Mouse (Mus musculus) A20 (cell line): ENCODE measurements around the gene Cep41.

Experiments used
- DNase-seq: peaks from one replicate; pipeline ENCODE4 v3.0.0-alpha.2; 2011; ENCODE audit warnings: low read depth, low spot score

Cep41 gene

DNA sequence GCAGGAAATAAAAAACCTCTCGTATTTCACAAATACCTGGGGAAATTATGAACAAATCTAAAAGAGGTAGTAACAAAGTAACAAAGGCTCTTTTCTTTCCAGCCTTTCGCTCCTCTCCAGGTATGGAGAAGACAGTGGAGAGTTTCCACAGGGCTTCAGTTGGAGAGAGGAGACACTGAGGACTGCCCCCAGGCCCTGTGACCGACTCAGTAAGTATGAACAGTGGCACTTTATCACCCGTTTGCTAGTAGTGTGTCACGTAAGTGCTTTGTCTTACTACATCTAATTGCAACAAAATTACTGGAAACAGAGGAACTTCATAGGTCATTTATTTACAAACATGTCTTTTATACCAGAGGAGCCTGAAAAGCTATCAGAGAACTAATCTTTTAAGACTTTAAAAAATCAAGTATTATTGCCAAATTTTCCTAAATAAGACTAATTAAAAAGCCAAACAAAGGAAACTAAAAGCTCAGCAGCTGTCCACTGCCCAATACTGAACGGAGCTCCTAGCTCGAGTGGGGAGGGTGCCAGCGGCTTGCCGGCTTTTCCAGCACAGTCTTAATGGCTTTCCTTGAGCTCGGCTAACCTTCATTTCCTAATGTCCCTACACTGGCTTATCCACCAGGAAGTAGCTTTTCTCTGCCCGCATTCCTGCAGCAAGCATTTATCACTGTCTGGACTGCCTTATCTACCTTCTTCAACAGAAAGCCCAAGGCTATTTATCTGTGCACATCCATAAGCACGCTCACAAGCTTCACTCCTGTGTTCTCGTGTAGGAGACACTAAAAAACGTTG is 19.6 kb downstream of the Cep41 start:
- no peak for DNase-seq

DNA sequence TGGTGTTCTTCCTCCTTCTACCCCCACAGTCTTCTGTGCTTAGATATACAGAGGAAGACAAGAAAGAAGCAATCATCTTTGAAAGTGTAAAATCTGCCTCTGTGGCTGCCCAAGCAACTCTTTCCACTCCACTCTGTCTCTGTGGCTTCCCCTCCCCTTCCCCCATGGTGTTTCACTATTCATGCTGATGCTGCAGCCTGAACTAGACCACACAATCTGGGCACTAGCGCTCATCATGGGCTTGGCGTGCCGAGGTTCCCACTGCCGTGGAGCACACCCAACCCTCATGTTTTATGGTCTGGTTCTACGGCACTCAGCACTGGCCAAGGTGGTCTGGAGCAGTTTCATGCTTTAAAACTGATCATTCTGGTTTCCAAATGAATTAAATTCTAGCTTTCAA is 21.9 kb downstream of the Cep41 start:
- no peak for DNase-seq

- no peak for DNase-seq
Measured at GRCm38 (mm10) chr6:30667585-30667984, 26.0 kb downstream of the Cep41 start.

GRCm38 (mm10) chr6:30666043-30666442 is 27.5 kb downstream of the Cep41 start:
- DNase-seq: no peak

GRCm38 (mm10) chr6:30665296-30665695 is 28.3 kb downstream of the Cep41 start:
- no peak for DNase-seq

DNA sequence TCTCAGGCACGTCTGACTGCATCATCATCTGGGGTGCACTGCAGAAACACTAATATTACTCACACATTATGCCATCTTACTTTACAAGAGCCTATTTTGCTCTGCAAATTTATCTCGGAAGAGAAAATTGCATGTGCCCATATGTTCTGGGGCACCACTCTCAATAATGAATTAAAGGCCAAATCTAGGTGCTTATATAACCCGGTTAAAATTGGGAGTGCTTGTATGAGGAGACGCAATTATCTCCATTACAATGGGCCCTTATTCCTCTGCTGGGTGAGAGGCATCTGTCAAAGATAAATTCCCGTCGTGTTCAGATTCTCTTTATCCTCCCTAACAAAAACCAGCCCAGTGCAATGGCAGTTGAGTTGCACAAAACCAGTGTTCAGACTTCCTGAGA is 28.8 kb downstream of the Cep41 start:
- no peak for DNase-seq

DNA sequence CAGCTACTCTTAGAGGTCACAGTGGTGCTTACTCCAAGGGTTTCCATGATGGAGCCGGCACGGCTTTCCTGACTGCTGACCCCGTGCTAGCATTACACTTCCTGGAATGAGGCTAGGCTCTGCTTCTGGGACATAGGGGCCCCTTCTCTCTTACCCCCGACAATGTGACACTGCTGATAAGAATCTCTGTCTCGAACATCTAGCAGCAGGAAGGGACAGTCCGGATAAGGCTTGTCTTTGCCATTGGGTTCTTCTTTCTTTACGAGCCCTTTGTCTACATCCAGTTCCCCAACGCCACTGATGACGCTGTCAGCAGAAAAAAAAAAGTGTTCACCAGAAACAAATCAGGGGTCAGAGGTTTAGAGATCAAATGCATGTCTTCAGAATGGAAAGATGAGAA is 34.9 kb downstream of the Cep41 start:
- DNase-seq: no peak

DNA sequence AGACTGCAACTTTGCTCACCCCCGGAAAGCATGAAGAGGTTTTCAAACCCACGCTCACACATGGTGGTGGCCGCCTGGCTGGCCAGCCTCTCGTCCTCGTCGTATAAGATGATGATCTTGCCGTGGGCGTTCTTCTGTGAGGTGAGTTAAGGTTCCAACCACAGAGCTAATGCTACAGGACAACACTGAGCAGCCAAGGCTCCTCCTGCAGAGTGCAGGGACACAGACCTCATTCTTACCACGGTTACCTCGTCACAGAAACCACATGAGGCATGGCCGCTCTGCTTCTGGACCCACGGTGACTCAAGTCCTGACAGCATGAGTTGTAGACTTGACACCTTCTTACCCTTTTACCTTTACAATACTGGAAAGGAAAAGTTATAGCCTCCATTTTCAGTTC is 36.3 kb downstream of the Cep41 start:
- no peak for DNase-seq

DNA sequence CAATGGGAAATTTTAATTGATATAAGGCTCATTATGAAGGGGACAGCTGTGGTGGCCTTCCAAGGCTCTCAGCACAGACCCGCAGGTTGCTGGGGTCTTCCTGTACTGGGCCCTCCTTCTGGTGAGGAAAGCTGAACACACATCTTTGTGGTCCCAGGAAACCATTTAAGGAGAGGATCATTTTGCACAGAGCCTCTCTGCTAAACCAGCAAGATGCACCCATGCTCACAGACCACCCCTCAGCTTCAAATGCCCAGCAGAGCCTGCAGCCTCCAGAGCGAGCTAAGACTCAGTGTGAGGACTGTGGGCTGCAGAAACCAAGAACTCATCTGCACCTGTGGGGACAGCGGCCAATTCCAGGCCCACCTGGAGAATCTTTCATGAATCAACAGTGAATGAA is 38.6 kb downstream of the Cep41 start:
- no peak for DNase-seq

GRCm38 (mm10) chr6:30654402-30654859 is 39.1 kb downstream of the Cep41 start:
- no peak for DNase-seq

- no peak for DNase-seq
Measured at GRCm38 (mm10) chr6:30653518-30653917, 40.0 kb downstream of the Cep41 start.

GRCm38 (mm10) chr6:30652425-30653188 is 40.9 kb downstream of the Cep41 start:
- no peak for DNase-seq

DNA sequence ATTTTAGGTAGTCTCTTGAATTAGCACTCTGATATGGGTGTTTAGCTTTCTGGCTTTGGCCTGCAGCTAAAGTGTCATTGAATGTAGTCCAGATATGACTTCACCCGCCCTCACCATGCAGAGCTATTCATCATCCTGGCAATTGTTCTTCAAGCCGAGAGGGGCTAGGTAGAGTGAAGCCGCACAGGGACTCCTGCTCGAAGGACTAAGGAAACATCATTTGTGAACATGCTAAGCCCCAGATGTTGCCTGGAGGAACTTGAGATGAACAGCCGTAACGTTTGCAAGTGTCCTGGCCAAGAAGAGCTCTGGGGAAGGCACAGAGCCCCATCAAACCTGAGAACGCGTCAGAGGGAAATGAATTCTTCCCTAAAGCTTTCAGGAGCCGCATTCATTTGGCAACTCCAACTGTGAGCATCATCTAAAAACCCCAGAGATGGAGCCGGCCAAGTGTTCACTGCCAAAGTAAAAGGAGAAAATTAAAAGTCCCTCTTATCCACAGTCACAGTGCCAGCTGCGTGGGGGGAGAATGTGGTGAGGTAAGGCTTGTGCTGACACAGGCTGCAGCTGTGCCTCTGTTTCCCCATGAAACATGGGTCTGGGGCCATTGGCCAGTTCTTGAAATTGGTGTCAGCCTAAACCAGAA is 43.8 kb downstream of the Cep41 start:
- no peak for DNase-seq

GRCm38 (mm10) chr6:30645379-30645778 is 48.2 kb downstream of the Cep41 start:
- DNase-seq: no peak

GRCm38 (mm10) chr6:30644462-30644861 is 49.1 kb downstream of the Cep41 start:
- no peak for DNase-seq

DNA sequence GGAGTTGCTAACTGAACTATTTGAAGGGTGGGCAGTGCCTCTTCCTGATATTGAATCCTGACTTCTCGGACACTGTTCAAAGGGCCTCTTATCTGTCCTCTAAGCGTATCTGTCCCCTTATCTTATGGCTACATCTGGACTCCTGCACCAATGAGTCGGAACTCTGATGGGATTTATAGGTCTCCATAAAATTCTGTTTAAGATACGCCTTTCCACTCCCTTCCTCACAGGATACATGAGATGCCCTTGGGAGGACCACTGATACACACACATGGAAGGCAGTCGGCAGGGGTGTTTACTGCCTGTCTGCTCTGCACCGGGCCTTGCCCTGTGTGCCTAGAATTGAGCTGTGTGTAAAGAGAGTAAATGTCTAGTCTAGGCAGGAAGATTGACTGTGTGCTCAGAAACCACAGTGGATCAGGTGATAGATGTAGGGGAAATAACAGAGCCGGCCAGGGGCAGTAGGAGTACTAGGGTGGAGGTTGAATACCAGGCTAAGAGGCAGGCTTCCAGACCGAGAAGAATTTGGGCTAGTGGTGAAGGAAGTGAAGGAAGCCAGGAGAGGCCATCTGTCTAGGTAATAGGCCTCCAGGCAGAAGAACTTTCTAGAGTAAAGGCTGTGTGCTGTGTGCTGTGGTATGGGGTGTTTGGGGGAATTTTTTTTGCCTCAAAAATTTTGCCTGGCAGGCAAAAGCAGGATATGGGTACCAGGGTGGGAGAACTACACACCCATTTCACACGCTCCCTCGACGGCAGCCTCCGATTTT is 49.7 kb downstream of the Cep41 start:
- no peak for DNase-seq

DNA sequence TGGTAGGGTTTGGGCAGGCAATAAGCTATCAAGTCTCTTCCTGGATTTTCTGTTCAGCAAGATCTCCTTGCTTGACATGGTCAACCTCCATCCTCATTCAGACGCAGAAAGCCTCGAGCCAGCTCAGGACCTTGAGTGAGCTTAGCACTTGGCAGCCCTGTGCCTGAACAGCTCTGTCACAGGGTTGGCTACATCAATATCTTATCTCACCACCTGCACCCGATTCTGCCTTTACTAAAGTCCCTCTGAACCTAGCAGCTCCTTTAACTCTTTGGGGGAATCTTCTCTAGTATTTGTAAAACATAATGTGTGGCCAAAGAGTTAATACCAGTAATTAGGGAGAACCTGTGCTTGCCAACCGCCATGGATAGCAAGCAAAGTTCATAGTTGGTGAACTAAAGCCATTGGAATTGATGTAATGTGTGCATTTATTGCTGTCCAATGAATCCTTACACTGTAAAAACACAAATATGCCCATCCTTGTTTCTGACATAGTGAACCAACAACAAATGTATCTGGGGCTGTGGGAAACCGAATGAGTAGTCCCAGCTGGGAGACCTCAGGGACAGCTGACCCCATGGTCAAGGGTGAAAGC is 54.8 kb downstream of the Cep41 start, which contains the start of gene Cpa1:
Cpa1 (plus strand) TSS at position 545 of the 595 bp plus-strand sequence.
- DNase-seq: no peak

DNA sequence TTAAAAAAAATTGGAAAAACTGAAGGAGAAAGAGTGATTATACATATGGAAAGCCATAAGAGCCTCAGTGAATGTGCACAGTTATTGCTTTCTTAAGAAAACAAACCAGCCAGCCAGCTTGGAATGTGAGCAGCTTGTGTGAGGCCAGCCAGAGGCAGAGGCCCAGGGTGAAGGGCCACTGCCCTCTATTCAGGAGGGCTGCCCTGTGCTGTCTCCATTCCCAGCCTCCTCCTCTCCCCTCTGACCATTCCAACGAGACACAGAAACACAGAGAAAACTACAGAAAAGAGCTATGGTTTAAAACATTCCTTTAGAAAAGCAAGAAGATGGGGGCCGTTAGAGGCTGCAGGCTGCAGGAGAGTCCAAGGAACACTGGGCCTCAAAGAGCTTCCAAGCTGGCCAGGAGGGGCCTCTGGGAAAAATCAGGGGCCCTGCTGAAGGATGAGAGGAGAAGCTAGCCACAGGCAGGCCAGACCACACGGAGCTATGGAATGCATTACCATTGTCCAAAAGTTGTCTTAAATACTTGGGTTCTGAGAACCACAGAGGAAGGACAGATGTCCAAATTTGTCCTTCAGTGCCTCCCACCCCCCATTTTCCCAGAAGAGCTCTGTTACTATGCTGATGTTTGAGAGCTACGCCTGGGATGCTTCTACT is 57.2 kb downstream of the Cep41 start:
- no peak for DNase-seq

GRCm38 (mm10) chr6:30635361-30635862 is 58.1 kb downstream of the Cep41 start:
- DNase-seq: no peak

DNA sequence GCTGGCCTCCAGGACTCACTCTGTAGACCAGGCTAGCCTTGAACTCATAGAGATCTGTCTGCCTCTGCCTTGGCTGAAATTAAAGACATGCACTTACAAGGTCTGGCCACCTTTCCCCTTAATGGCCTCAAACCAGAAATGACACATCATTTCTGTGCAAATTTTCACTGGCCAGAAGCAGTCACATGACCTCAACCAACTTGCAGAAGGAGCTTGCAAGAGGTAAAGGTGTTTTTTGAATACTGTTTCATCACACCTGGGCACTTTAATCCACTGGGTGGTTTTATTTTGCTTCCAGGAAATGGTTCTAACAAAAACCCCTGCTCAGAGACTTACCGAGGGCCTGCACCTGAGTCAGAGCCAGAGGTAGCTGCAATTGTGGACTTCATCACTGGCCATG is 63.6 kb downstream of the Cep41 start:
- peak; percentile 5 for DNase-seq
